Mouse (Mus musculus) ovary, adult 18-20 months (tissue): ENCODE data around the gene Tmem246.

ENCODE experiments used
- DNase-seq: peaks from one replicate; pipeline ENCODE4 v3.0.0; 2022; ENCODE audit warnings: low spot score, mixed read lengths

Tmem246 gene

GRCm38 (mm10) chr4:49572194-49572593 lies 25.5 kb downstream of the Tmem246 start:
- no peak for DNase-seq

DNA sequence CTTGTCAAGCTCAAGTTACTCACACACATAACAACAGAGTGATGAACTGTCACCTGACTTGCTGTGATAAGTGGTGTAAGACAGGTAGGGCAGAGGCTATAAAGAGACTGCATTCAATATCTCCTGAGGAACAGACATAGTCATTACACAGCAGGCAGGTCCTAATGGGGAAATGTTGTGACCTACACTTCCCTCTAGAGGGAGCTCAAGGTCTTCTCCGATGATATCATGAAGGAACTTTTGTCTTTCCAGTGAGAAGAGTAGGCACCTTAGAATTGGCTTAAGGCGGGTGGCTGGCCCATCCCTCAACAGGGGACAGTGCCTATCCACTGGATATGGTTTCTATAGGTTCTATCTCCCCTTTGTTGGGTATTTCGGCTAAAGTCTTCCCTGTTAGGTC lies 30.1 kb downstream of the Tmem246 start:
- peak; percentile 22 for DNase-seq

DNA sequence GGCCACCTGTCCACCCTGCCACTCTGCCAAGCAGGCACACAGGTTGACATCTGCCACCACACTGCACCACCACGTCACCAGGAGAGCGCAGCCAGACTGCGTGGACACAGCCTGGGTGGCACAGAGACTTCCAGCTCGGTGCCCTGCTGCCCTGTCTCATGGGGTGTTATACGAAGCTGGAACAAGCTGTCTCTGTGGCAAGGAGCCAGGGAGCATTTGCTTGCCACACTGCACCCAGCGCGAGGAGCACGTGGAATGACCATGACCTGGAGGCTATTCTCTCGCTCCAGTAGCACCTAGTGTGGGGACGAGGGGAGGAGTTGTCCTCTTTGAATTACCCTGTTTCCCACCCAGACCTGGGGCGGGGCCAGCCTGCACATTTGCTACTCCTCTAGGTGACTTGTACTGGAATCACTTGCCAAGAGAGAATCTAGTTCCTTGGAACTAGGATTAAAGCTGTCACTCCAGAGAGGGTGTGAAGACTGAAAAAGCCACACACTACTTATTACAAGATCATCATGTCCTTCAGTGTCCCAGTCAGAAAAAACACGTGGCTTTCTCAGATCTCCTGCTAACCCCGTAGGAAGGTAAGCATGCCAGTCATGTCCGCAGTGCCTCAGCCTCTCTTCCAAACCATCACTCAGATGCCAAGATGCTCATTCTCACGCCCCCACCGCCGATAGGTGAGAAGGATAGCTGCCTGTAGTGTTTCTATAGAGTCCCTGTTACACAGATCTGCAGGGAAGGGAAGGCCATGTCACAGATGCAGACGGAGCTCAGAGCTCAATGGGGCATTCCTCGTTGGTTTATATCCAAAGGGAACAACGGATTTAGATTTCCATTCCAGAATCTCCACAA lies 37.5 kb downstream of the Tmem246 start:
- no peak for DNase-seq

- DNase-seq = no peak
Measured at GRCm38 (mm10) chr4:49558181-49558580, 39.5 kb downstream of the Tmem246 start.

GRCm38 (mm10) chr4:49557375-49557774 lies 40.3 kb downstream of the Tmem246 start:
- no peak for DNase-seq

GRCm38 (mm10) chr4:49553380-49553779 lies 44.3 kb downstream of the Tmem246 start:
- no peak for DNase-seq

- DNase-seq = no peak
Measured at GRCm38 (mm10) chr4:49549383-49549782, 48.3 kb downstream of the Tmem246 start, which contains the start of gene Aldob. TSS of gene Aldob (minus strand) at chr4:49549546.

DNA sequence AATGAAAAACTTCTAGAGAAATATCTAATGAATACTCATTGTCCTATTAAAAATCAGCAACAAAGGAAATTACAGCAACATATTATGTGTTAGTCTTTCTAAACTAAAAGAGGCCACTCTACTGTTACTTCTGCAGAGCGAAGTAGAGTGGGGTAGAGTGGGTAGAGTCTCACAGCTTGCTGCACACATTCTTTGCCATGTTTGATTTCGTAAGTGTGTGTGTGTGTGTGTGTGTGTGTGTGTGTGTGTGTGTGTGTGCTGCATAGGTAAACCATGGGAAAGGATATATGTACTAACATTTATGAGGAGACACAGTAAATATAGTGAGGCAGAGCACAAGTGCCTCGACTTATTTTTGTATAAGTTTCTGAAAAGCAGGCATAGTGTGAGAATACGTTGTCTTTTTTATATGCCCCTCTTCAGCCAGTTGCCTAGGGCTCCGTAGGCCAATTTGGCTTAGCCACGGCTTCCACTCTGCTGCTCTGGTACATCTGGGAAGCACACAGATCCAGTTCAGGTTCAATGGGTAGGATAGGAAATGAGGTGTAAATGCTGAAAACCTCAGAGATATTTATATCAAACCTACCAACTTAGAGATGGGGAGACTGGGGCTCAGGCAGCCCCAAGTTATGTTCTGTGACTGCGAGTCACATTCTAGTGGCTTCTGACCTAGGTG lies 50.0 kb downstream of the Tmem246 start:
- no peak for DNase-seq

GRCm38 (mm10) chr4:49546873-49547543 lies 50.7 kb downstream of the Tmem246 start:
- no peak for DNase-seq

- no peak for DNase-seq
Measured at GRCm38 (mm10) chr4:49546026-49546425, 51.6 kb downstream of the Tmem246 start.

GRCm38 (mm10) chr4:49540966-49541365 lies 56.7 kb downstream of the Tmem246 start:
- no peak for DNase-seq

DNA sequence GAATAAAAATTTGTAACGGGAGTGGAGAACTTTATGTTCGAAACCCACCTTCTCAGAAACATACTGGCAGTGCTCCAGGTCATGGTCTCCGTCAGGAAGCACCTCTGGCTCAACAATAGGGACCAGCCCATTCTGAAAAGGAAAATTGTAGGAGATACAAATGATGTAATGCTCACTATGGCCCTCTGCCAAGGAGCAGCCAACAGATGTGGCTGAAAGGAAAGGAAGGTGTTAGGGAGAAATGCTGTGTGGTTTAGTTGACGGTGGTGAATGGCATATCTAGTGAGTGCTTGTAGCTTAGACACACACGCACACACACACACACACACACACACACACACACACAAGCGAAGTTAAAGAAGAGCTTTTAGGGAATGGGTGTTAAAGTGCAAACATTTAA lies 58.0 kb downstream of the Tmem246 start:
- no peak for DNase-seq

- no peak for DNase-seq
Measured at GRCm38 (mm10) chr4:49536671-49537070, 61.0 kb downstream of the Tmem246 start.

DNA sequence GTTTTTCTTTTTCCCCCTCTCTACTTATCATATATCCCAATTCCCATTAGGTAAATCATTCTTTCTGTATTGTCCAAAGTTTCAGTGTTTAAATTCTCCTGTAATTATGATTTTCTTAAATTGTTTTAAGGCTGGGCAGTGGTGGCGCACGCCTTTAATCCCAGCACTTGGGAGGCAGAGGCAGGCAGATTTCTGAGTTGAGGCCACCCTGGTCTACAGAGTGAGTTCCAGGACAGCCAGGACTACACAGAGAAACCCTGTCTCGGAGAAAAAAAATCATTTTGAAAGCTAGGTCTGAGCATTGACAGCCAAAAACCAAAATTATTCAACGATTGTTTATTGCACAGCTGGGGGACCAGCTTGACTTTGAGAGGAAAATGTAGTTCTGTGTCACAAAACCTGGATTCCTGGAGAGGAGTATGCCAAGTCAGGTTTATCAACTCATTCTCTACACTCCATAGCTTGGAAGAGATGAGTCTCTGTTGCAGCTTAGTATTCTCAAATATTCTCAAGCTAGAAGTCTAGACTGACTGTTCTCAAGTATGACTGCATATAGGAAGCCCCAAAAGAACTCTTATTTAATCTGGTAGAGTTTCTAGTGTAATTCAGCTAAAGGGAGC lies 61.9 kb downstream of the Tmem246 start:
- DNase-seq = no peak

DNA sequence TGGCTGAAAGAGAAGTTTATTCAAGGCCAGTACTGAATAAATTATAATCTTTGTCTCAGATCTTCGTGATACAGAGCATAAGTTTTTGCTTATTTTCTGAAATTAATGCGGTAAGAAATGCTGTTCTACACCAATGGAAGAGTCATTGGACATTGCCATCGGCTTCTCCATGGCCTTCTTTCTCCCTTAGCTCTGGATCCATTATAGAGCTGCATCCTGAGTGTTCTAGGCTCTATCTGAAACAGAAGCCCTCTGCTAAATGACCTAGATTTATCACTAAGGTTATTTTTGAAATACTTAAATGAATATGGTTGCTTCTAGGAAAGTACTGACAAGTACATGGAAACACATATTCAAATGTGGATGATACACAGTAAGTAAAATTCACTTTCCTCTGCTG lies 62.6 kb downstream of the Tmem246 start:
- DNase-seq = no peak
